Mouse (Mus musculus): ENCODE results near the gene Entpd3.

GRCm38 (mm10) chr9:120532691-120533090, 6.9 kb upstream of the Entpd3 start:
- TF ChIP-seq CTCF (IDR thresholded peaks at IDR 0.05; ENCODE audit: low read depth) (no peak), EP300 (optimal IDR thresholded peaks at IDR 0.05) (no peak)
